Mouse (Mus musculus) Patski (cell line): ENCODE results near the gene Nat10. TPM values are rescaled to one million over a fixed set of nuclear protein-coding genes. Genes with fewer than 3 reads are reported as not detected.

Experiments used
- ATAC-seq: fragments of 100-300 bp; one replicate; pipeline ENCODE4 v1.8.0; 2021
- CTCF ChIA-PET: fragments of 350-600 bp; sonication (Branson Sonifier 250); formaldehyde crosslinking; loops from one replicate; lab custom pipeline; 2022; ENCODE audit warnings: inconsistent platforms; lab: Charles Lee
- POLR2A ChIA-PET: fragments of 350-600 bp; sonication (Branson Sonifier 250); formaldehyde crosslinking; loops from one replicate; lab custom pipeline; 2022; ENCODE audit warnings: antibody characterized with exemption, inconsistent platforms; lab: Charles Lee
- DNase-seq: peaks from one replicate; pipeline ENCODE4 v3.0.0-alpha.2; 2011; ENCODE audit warnings: low read depth, low spot score
- H3K27me3 ChIP-seq: fragments of 371-371 bp; one replicate; pipeline ENCODE4 v1.5.1; 2021
- CTCF ChIP-seq: fragments of 100-300 bp; IDR thresholded peaks from one replicate; pipeline ENCODE4 v1.5.1; 2021
- in situ Hi-C: fragments of 300-500 bp; cut with MboI; formaldehyde crosslinking; loops from 3 replicates; pipeline ENCODE4 v1.11.1; 2018; ENCODE audit warnings: low pct_unique_long_range_greater_than_20kb, mixed read lengths
- polyA plus RNA-seq: library from polyadenylated mRNA; unstranded; gene quantifications from one replicate; pipeline ENCODE4 v1.2.3, GENCODE M21; 2021

The Nat10 gene
- polyA plus RNA-seq, 1 experiment from 2014 or later: 28.3 TPM

DNA sequence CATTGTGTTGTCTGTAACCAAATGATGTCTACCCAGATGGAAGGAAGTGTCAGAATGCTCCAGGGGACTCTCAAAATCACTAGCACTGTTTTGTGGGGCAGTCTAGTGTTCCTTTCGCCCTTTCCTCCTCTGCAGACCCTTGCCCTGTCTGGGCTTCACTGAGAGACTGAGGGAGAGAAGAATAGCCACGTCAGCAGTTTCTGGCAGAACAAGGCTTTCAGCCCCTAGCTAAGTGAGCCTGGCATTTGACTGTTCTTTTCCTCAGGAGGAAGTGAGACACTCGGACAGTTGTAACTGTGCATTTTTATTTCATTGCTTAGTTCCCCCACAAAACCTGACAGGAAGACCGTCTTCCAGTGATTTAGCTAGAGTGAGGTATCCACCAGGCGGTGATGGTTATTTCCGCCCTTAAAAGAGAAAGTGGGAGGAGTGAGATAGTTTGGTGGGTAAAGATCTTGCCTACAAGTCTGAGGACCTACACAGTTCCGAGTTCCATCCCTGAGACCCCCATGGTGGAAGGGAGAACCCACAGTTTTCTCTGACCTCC is 88.4 kb downstream of the Nat10 start:
- ChIA-PET POLR2A (no interaction called here), CTCF (no interaction called here)
- in situ Hi-C loops: loop anchor here (5.0 kb wide), 1 partner anchor 35 kb away; no protein-coding TSS in a partner anchor
- ATAC-seq (no peak), DNase-seq (no peak)
- H3K27me3 ChIP-seq: no peaks in the 10 kb centered on the region
- no peak for TF ChIP-seq CTCF

Other genes starting within 250 kb of the Nat10 start
- gene Abtb2, start 195.0 kb downstream of the Nat10 start, polyA plus RNA-seq: 6.0 TPM
- 269 TPM for gene Caprin1, start 36.4 kb upstream of the Nat10 start, polyA plus RNA-seq
- 0.63 TPM for gene Lmo2, start 196.7 kb upstream of the Nat10 start, polyA plus RNA-seq